ENCODE assay signal across 25 mouse cellular contexts in genomic region chr10:20490281-20490680, GRCm38 (mm10).
DNase-seq lines count a peak whose midpoint lies in the region; ATAC-seq and TF ChIP-seq lines count a peak whose summit lies in the region.
"Had no signal": no experiment of that assay in that cellular context is flagged by ENCODE, and none has a peak within 500 bp of the region (broad histone marks: within the 10 kb centered on the region; RNA-seq: fewer than 3 reads in every experiment).

No protein-coding gene starts in this region.

- DNase-seq in heart, adult 2 months = no peak
- no peak for DNase-seq in heart, postnatal 10 days
- peak; percentile 69 for DNase-seq in midbrain, embryonic 11.5 days (ENCODE audit: low spot score, missing footprints)
- no peak for DNase-seq in midbrain, postnatal 0 days (ENCODE audit: low spot score)
- no peak for DNase-seq in urinary bladder, postnatal 36 days (ENCODE audit: low spot score in 2 of 2)
- DNase-seq: adrenal gland, adult 2 months; adrenal gland, postnatal 14 days; cerebellum, adult 11-12 months; cerebellum, adult 8-10 months; cerebellum, postnatal 10 days; cerebellum, postnatal 36 days; gastrocnemius, postnatal 14 days; heart, postnatal 14 days had no signal

- 0 out of 2 replicates have a peak, but pooled peaks have one; percentile 33 for TF ChIP-seq POLR2A in heart, adult 2 months (IDR thresholded peaks at IDR 0.05; ENCODE audit: insufficient read depth, low read depth, low read length)

- H3K27me3 ChIP-seq in heart, adult 2 months (ENCODE audit: control insufficient read depth, insufficient read depth, low read length) = no peaks in the 10 kb centered on the region
- H3K27me3 ChIP-seq in midbrain, embryonic 11.5 days (ENCODE audit: control insufficient read depth, insufficient read depth, low read length) = no peaks in the 10 kb centered on the region
- no peaks in the 10 kb centered on the region for H3K27me3 ChIP-seq in midbrain, postnatal 0 days (ENCODE audit: insufficient read depth, low read length)
- no peaks in the 10 kb centered on the region for H3K27me3 ChIP-seq in intestine, embryonic 16.5 days (replicated peaks; ENCODE audit: control insufficient read depth, insufficient read depth, low read length)
- H3K27me3 ChIP-seq: embryonic facial prominence, embryonic 13.5 days; forebrain, embryonic 12.5 days; forebrain, embryonic 15.5 days; heart, embryonic 15.5 days; hindbrain, embryonic 12.5 days; hindbrain, embryonic 15.5 days had no signal

- 33% methylated on average over 8 of the region's 8 CpGs for WGBS in heart, adult 2 months
- WGBS in midbrain, embryonic 11.5 days = 91% methylated on average over 8 of the region's 8 CpGs
- 71% methylated on average over 8 of the region's 8 CpGs for WGBS in midbrain, postnatal 0 days
- WGBS in intestine, embryonic 16.5 days = 82% methylated on average over 8 of the region's 8 CpGs

- intact Hi-C loops in heart, adult 2 months (cut with DNase I) = loop anchor here (2.0 kb wide), 1 partner anchor 19 kb away; no protein-coding TSS in a partner anchor
- intact Hi-C loops in heart, postnatal 10 days (cut with DNase I) = loop anchor here (5.0 kb wide), 1 partner anchor 57 kb away; no protein-coding TSS in a partner anchor

- no peaks in the 10 kb centered on the region for H3K79me2 ChIP-seq in heart, adult 2 months (replicated peaks; ENCODE audit: control insufficient read depth, insufficient read depth, low read length)

- no peak overlapping the region for H3K9ac ChIP-seq in heart, adult 2 months (ENCODE audit: low read depth, low read length)
- no peak overlapping the region for H3K9ac ChIP-seq in midbrain, embryonic 11.5 days (ENCODE audit: low read length)
- no peak overlapping the region for H3K9ac ChIP-seq in midbrain, postnatal 0 days (replicated peaks; ENCODE audit: low read length, poor library complexity, severe bottlenecking)
- H3K9ac ChIP-seq in intestine, embryonic 16.5 days (ENCODE audit: low read depth, low read length) = no peak overlapping the region
- H3K9ac ChIP-seq: embryonic facial prominence, embryonic 13.5 days; forebrain, embryonic 12.5 days; forebrain, embryonic 15.5 days; heart, embryonic 15.5 days; hindbrain, embryonic 12.5 days; hindbrain, embryonic 15.5 days had no signal

- no peak for TF ChIP-seq EP300 in heart, adult 2 months (IDR thresholded peaks at IDR 0.05; ENCODE audit: insufficient read depth, low read depth, low read length)

- H3K9me3 ChIP-seq in midbrain, embryonic 11.5 days (ENCODE audit: control insufficient read depth, low read length) = no peaks in the 10 kb centered on the region
- H3K9me3 ChIP-seq in midbrain, postnatal 0 days (ENCODE audit: low read length) = no peaks in the 10 kb centered on the region
- H3K9me3 ChIP-seq in intestine, embryonic 16.5 days (ENCODE audit: control insufficient read depth, low read length) = no peaks in the 10 kb centered on the region
- H3K9me3 ChIP-seq: embryonic facial prominence, embryonic 10.5 days; embryonic facial prominence, embryonic 13.5 days; forebrain, embryonic 12.5 days; forebrain, embryonic 15.5 days; heart, embryonic 15.5 days; hindbrain, embryonic 12.5 days; hindbrain, embryonic 15.5 days had no signal

- peak overlapping the region; percentile 29; the same call in 1 of the 2 replicates for H3K27ac ChIP-seq in heart, adult 2 months
- H3K27ac ChIP-seq in midbrain, embryonic 11.5 days (ENCODE audit: low read depth, low read length) = no peak overlapping the region
- no peak overlapping the region for H3K27ac ChIP-seq in midbrain, postnatal 0 days (ENCODE audit: low read depth, low read length)
- no peak overlapping the region for H3K27ac ChIP-seq in intestine, embryonic 16.5 days (ENCODE audit: low read length)
- H3K27ac ChIP-seq: embryonic facial prominence, embryonic 10.5 days; embryonic facial prominence, embryonic 13.5 days; forebrain, embryonic 12.5 days; forebrain, embryonic 15.5 days; hindbrain, embryonic 12.5 days; hindbrain, embryonic 15.5 days had no signal

- H3K4me3 ChIP-seq in heart, adult 2 months = no peak overlapping the region
- H3K4me3 ChIP-seq in midbrain, embryonic 11.5 days (ENCODE audit: low read depth, low read length) = no peak overlapping the region
- no peak overlapping the region for H3K4me3 ChIP-seq in midbrain, postnatal 0 days (ENCODE audit: low read depth, low read length)
- H3K4me3 ChIP-seq in intestine, embryonic 16.5 days (ENCODE audit: low read length) = no peak overlapping the region
- H3K4me3 ChIP-seq: embryonic facial prominence, embryonic 10.5 days; embryonic facial prominence, embryonic 13.5 days; erythroblast, embryonic 14.5 days; forebrain, embryonic 12.5 days; forebrain, embryonic 15.5 days; heart, embryonic 15.5 days; hindbrain, embryonic 12.5 days; hindbrain, embryonic 15.5 days had no signal

- H3K4me1 ChIP-seq in heart, adult 2 months (ENCODE audit: control insufficient read depth, insufficient read depth, low read length) = peaks cover 34% of the 10 kb centered on the region
- H3K4me1 ChIP-seq in midbrain, embryonic 11.5 days (ENCODE audit: control insufficient read depth, insufficient read depth, low read length) = no peaks in the 10 kb centered on the region
- H3K4me1 ChIP-seq in midbrain, postnatal 0 days (ENCODE audit: insufficient read depth, low read length) = no peaks in the 10 kb centered on the region; the same call in 1 of the 2 replicates
- H3K4me1 ChIP-seq in intestine, embryonic 16.5 days (ENCODE audit: control insufficient read depth, insufficient read depth, low read length) = no peaks in the 10 kb centered on the region; the same call in 1 of the 2 replicates
- H3K4me1 ChIP-seq: hindbrain, embryonic 12.5 days; hindbrain, embryonic 15.5 days had no signal

- no peak for TF ChIP-seq CTCF in heart, adult 2 months (IDR thresholded peaks at IDR 0.05)
- TF ChIP-seq CTCF in midbrain, postnatal 0 days (IDR thresholded peaks at IDR 0.05) = no peak

- peaks cover 24% of the 10 kb centered on the region for H3K36me3 ChIP-seq in heart, adult 2 months (ENCODE audit: control insufficient read depth, insufficient read depth, low read length)
- no peaks in the 10 kb centered on the region for H3K36me3 ChIP-seq in midbrain, embryonic 11.5 days (ENCODE audit: control insufficient read depth, insufficient read depth, low read length)
- H3K36me3 ChIP-seq in midbrain, postnatal 0 days (ENCODE audit: insufficient read depth, low read length) = no peaks in the 10 kb centered on the region
- no peaks in the 10 kb centered on the region for H3K36me3 ChIP-seq in intestine, embryonic 16.5 days (ENCODE audit: control insufficient read depth, insufficient read depth, low read length)
- H3K36me3 ChIP-seq: embryonic facial prominence, embryonic 10.5 days; embryonic facial prominence, embryonic 13.5 days; forebrain, embryonic 12.5 days; forebrain, embryonic 15.5 days; heart, embryonic 15.5 days; hindbrain, embryonic 12.5 days; hindbrain, embryonic 15.5 days had no signal

- no peak overlapping the region for H3K4me2 ChIP-seq in midbrain, embryonic 11.5 days
- no peak overlapping the region for H3K4me2 ChIP-seq in midbrain, postnatal 0 days (ENCODE audit: low read depth, low read length, poor library complexity, severe bottlenecking)
- no peak overlapping the region for H3K4me2 ChIP-seq in intestine, embryonic 16.5 days (ENCODE audit: low read depth, low read length)
- H3K4me2 ChIP-seq: embryonic facial prominence, embryonic 13.5 days; forebrain, embryonic 12.5 days; forebrain, embryonic 15.5 days; heart, embryonic 15.5 days; hindbrain, embryonic 12.5 days; hindbrain, embryonic 15.5 days had no signal

- no peak for ATAC-seq in midbrain, embryonic 11.5 days (ENCODE audit: low FRiP score)
- ATAC-seq in midbrain, postnatal 0 days (ENCODE audit: low FRiP score) = no peak
- peak; percentile 45 for ATAC-seq in granulocyte monocyte progenitor cell, adult 5-6 weeks (replicated peaks; ENCODE audit: poor library complexity, severe bottlenecking)
- ATAC-seq in neutrophil, adult 5-6 weeks (ENCODE audit: extremely low read depth, insufficient number of reproducible peaks, low FRiP score, poor library complexity, severe bottlenecking) = 0 out of 2 replicates have a peak, but pooled peaks have one; percentile 23
- no peak for ATAC-seq in intestine, embryonic 16.5 days
- ATAC-seq: CD4-positive, CD25-positive, alpha-beta regulatory T cell, adult 4 months; forebrain, embryonic 15.5 days had no signal

Comparison
In these comparisons a context has a peak if more than half of its experiments do, and no peak if none do; other contexts are left out.
1. ATAC-seq: peak in granulocyte monocyte progenitor cell, adult 5-6 weeks (single experiment) and neutrophil, adult 5-6 weeks (single experiment); none in midbrain, embryonic 11.5 days (single experiment), midbrain, postnatal 0 days (single experiment) and intestine, embryonic 16.5 days (single experiment).